Mouse (Mus musculus) C2C12 (cell line): ENCODE results near the gene Rad51b. TPM values are rescaled to one million over a fixed set of nuclear protein-coding genes. Genes with fewer than 3 reads are reported as not detected.
"Not testable (repeated sequence)": the region's sequence is repeated elsewhere in the genome, so short reads cannot be mapped to it uniquely, and the experiment has no call there.

Source experiments
- H3K27me3 ChIP-seq: one replicate; pipeline ENCODE4 v1.6.1; 2011; ENCODE audit not compliant: control insufficient read depth, insufficient read depth, insufficient read length
- H3K36me3 ChIP-seq: one replicate; pipeline ENCODE4 v1.6.1; 2011; ENCODE audit not compliant: control insufficient read depth, insufficient read depth
- H3K4me3 ChIP-seq: one replicate; pipeline ENCODE4 v1.5.1; 2011; ENCODE audit warnings: mild to moderate bottlenecking, control low read depth; ENCODE audit not compliant: poor library complexity, insufficient read depth, severe bottlenecking
- H3K79me2 ChIP-seq: one replicate; pipeline ENCODE4 v1.6.1; 2011; ENCODE audit not compliant: control insufficient read depth, insufficient read depth
- H3K79me3 ChIP-seq: one replicate; pipeline ENCODE4 v1.6.1; 2011; ENCODE audit warnings: low read depth, control low read depth
- H3ac ChIP-seq: one replicate; pipeline ENCODE3; 2011; ENCODE audit warnings: low read depth; ENCODE audit not compliant: control insufficient read depth, insufficient read length
- CEBPB ChIP-seq: IDR thresholded peaks from one replicate; pipeline ENCODE4 v1.6.1; 2011; ENCODE audit warnings: low read depth, mild to moderate bottlenecking, control low read depth, moderate library complexity
- CTCF ChIP-seq: IDR thresholded peaks from one replicate; pipeline ENCODE4 v1.5.1; 2011; ENCODE audit not compliant: control insufficient read depth, insufficient read depth, insufficient read length
- FOSL1 ChIP-seq: IDR thresholded peaks from one replicate; pipeline ENCODE4 v1.8.0; 2011; ENCODE audit warnings: mild to moderate bottlenecking, low read length; ENCODE audit not compliant: poor library complexity, insufficient read depth, severe bottlenecking
- MAX ChIP-seq: IDR thresholded peaks from one replicate; pipeline ENCODE4 v1.6.1; 2011; ENCODE audit warnings: mild to moderate bottlenecking, control low read depth
- MYOD1 ChIP-seq: IDR thresholded peaks from one replicate; pipeline ENCODE4 v1.6.1; 2011; ENCODE audit warnings: low read depth; ENCODE audit not compliant: control insufficient read depth, insufficient read length
- MYOG ChIP-seq: IDR thresholded peaks from one replicate; pipeline ENCODE4 v1.6.1; 2011; ENCODE audit not compliant: control insufficient read depth, insufficient read length; ENCODE audit errors: extremely low read depth
- USF1 ChIP-seq: IDR thresholded peaks from one replicate; pipeline ENCODE4 v1.6.1; 2011; ENCODE audit warnings: low read depth, mild to moderate bottlenecking, control low read depth, moderate library complexity
- polyA plus RNA-seq: library from polyadenylated mRNA; unstranded; fragments of >200 nt; fragmentation: generic; extraction: Trizol; gene quantifications from one replicate; pipeline ENCODE4 v1.2.1, GENCODE M21; 2012; ENCODE audit warnings: missing spikeins

Gene Rad51b
- polyA plus RNA-seq, 1 experiment, result 1.3 TPM

GRCm38 (mm10) chr12:79301802-79302201, 4.7 kb downstream of the Rad51b start:
- Histone ChIP-seq H3K4me3 (no peak overlapping the region), H3K27me3 (no peaks in the 10 kb centered on the region), H3ac (no peak overlapping the region), H3K36me3 (peaks cover 8% of the 10 kb centered on the region), H3K79me2 (no peaks in the 10 kb centered on the region), H3K79me3 (no peaks in the 10 kb centered on the region)
- no peak for TF ChIP-seq CTCF
- no peak for TF ChIP-seq MYOD1
- no peak for TF ChIP-seq USF1
- no peak for TF ChIP-seq CEBPB
- no peak for TF ChIP-seq FOSL1
- TF ChIP-seq MYOG, result no peak
- no peak for TF ChIP-seq MAX

DNA sequence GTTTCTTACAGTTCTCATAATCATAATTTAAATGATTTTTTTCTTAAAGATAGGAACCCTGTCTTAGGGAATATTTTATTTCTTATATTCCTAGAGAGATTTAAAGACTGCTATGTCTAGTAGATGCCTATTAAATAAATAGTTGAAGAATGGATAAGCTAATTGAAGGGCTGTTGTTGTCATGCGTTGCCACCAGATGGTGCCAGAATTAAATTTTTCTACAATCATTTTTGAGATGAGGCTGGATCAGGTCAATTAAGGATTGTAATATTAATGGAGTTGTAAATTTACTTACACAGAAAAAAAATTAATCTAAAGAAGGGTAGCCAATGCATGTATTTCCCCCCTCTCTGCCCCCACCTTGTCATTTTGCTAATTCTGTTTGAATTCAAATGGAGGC, 8.0 kb downstream of the Rad51b start:
- no peak overlapping the region for H3ac ChIP-seq
- no peak for TF ChIP-seq MAX
- TF ChIP-seq FOSL1, result no peak
- no peak for TF ChIP-seq MYOD1
- no peak for TF ChIP-seq MYOG
- no peak for TF ChIP-seq CTCF
- TF ChIP-seq CEBPB, result no peak
- no peak for TF ChIP-seq USF1

DNA sequence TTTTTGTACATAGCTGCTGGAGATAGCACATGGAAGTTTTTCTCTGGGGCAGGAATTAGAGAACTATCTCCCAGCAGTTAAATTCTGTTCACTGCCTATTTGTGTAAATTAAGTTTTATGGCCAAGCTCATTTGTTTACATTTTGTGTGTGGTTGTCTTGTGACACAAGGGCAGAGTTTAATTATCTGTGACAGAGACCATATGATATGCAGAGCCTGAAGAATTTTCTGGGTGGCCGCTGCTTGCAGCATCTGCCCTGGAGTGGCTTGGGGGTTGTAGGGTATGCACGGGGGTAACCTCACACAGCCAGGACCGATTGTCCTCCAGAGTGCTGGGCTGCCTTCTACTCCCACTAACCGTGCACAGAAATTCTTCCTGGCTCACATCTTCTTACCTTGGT, 8.9 kb downstream of the Rad51b start:
- Histone ChIP-seq H3ac (no peak overlapping the region), H3K4me3 (no peak overlapping the region), H3K36me3 (peaks cover 8% of the 10 kb centered on the region), H3K79me3 (no peaks in the 10 kb centered on the region), H3K27me3 (no peaks in the 10 kb centered on the region), H3K79me2 (no peaks in the 10 kb centered on the region)
- TF ChIP-seq CEBPB, result no peak
- no peak for TF ChIP-seq MAX
- no peak for TF ChIP-seq CTCF
- TF ChIP-seq FOSL1, result no peak
- no peak for TF ChIP-seq USF1
- no peak for TF ChIP-seq MYOG

More for the DNA sequence above, 8.0 kb downstream of the Rad51b start:
- Histone ChIP-seq H3K27me3 (no peaks in the 10 kb centered on the region), H3K79me3 (no peaks in the 10 kb centered on the region), H3K79me2 (no peaks in the 10 kb centered on the region), H3K4me3 (no peak overlapping the region), H3K36me3 (peaks cover 8% of the 10 kb centered on the region)

- no peak overlapping the region for H3ac ChIP-seq
- no peaks in the 10 kb centered on the region for H3K79me2 ChIP-seq
- H3K4me3 ChIP-seq, result no peak overlapping the region
- H3K79me3 ChIP-seq, result no peaks in the 10 kb centered on the region
- H3K27me3 ChIP-seq, result no peaks in the 10 kb centered on the region
- TF ChIP-seq CTCF (no peak), MAX (no peak), CEBPB (no peak), USF1 (no peak), FOSL1 (no peak), MYOG (no peak)
- no peaks in the 10 kb centered on the region for H3K36me3 ChIP-seq
Observed at GRCm38 (mm10) chr12:79313721-79314120, 16.6 kb downstream of the Rad51b start.

DNA sequence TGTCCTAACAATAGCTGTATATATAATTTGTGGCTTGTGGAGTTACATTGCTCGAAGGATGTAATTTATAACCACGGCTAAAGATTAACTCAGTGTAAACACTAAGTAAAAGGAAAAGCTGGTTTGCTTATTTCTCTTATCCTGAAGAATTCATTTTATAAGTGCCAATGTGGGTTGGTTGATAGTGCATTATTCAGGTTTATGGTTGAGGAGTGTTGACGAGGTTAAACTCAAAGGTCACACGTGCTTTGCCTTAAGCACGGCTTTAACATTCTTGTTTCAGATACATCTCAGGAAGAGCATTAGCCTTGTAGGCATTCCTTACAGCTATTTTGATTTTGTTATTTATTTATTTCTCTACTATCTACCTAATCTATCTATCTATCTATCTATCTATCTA, 20.3 kb downstream of the Rad51b start:
- no peaks in the 10 kb centered on the region for H3K27me3 ChIP-seq

GRCm38 (mm10) chr12:79320895-79321294, 23.8 kb downstream of the Rad51b start:
- Histone ChIP-seq H3K36me3 (no peaks in the 10 kb centered on the region), H3K27me3 (no peaks in the 10 kb centered on the region), H3K4me3 (no peak overlapping the region), H3ac (no peak overlapping the region), H3K79me3 (no peaks in the 10 kb centered on the region), H3K79me2 (no peaks in the 10 kb centered on the region)
- TF ChIP-seq MYOD1 (no peak), MAX (no peak), CTCF (no peak), CEBPB (no peak), FOSL1 (no peak), USF1 (no peak), MYOG (no peak)

More for the DNA sequence above, 20.3 kb downstream of the Rad51b start:
- no peak overlapping the region for H3ac ChIP-seq
- H3K79me3 ChIP-seq, result no peaks in the 10 kb centered on the region
- TF ChIP-seq CTCF (no peak), CEBPB (no peak), MYOG (no peak)
- no peaks in the 10 kb centered on the region for H3K36me3 ChIP-seq
- no peaks in the 10 kb centered on the region for H3K79me2 ChIP-seq
- H3K4me3 ChIP-seq, result no peak overlapping the region

GRCm38 (mm10) chr12:79322539-79322938, 25.5 kb downstream of the Rad51b start:
- H3K36me3 ChIP-seq, H3K79me2 ChIP-seq, H3ac ChIP-seq, H3K27me3 ChIP-seq, H3K4me3 ChIP-seq, H3K79me3 ChIP-seq: not testable (repeated sequence)
